15 mouse cellular contexts compared by ENCODE assay signal in the genomic region with DNA sequence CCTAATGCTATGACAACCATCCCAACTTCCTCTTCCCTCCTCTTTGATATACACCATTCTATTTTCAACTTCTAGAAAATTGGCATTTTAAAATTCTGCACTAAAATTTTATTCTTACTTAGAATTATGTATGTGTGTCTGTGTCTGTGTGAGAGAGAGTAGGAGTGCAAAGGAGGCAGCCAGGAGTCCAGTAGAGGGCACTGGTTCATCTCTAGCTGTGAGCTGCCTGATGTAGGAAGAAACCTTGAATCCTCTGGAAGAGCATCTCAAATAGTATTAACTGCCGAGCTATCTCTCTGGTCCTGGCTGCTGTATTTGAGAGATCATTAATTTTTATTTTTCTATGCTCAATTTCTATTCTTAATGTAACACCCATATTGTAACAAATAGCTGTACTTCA.
DNase-seq lines count a peak whose midpoint lies in the region; ATAC-seq and TF ChIP-seq lines count a peak whose summit lies in the region.
"Had no signal": no experiment of that assay in that cellular context is flagged by ENCODE, and none has a peak within 500 bp of the region (broad histone marks: within the 10 kb centered on the region; RNA-seq: fewer than 3 reads in every experiment).

No protein-coding gene starts in this region.

- no peaks in the 10 kb centered on the region for H3K4me1 ChIP-seq in forebrain, postnatal 0 days (ENCODE audit: insufficient read depth)
- no peaks in the 10 kb centered on the region for H3K4me1 ChIP-seq in forebrain, embryonic 12.5 days
- H3K4me1 ChIP-seq in ES-Bruce4 (ENCODE audit: control insufficient read depth, insufficient read depth, low read length): no peaks in the 10 kb centered on the region
- H3K4me1 ChIP-seq in cortical plate, adult 2 months (ENCODE audit: control insufficient read depth, insufficient read depth, low read length): no peaks in the 10 kb centered on the region
- H3K4me1 ChIP-seq: embryonic facial prominence, embryonic 15.5 days; heart, embryonic 12.5 days; hindbrain, embryonic 15.5 days; limb, embryonic 13.5 days; neural tube, embryonic 13.5 days had no signal

- intact Hi-C loops in left cerebral cortex, postnatal 4 days (cut with DNase I): loop anchor here (10.0 kb wide), 1 partner anchor 360 kb away; no protein-coding TSS in a partner anchor

- H3K9ac ChIP-seq in forebrain, postnatal 0 days: no peak overlapping the region
- H3K9ac ChIP-seq in forebrain, embryonic 12.5 days: no peak overlapping the region
- no peak overlapping the region for H3K9ac ChIP-seq in ES-Bruce4 (ENCODE audit: low read depth, poor library complexity, severe bottlenecking)
- H3K9ac ChIP-seq: embryonic facial prominence, embryonic 15.5 days; heart, embryonic 12.5 days; hindbrain, embryonic 15.5 days; limb, embryonic 13.5 days; neural tube, embryonic 13.5 days had no signal

- no peak overlapping the region for H3K4me3 ChIP-seq in forebrain, postnatal 0 days (ENCODE audit: low read depth, low read length)
- no peak overlapping the region for H3K4me3 ChIP-seq in forebrain, embryonic 12.5 days (replicated peaks)
- no peak overlapping the region for H3K4me3 ChIP-seq in ES-Bruce4 (ENCODE audit: low read depth, low read length)
- no peak overlapping the region for H3K4me3 ChIP-seq in cortical plate, adult 2 months (ENCODE audit: insufficient read depth, low read length)
- H3K4me3 ChIP-seq: embryonic facial prominence, embryonic 15.5 days; heart, embryonic 12.5 days; hindbrain, embryonic 15.5 days; limb, embryonic 13.5 days; neural tube, embryonic 13.5 days had no signal

- no peak for TF ChIP-seq POLR2A in ES-Bruce4 (IDR thresholded peaks at IDR 0.05; ENCODE audit: insufficient read depth, low read length)
- TF ChIP-seq POLR2A in cortical plate, adult 2 months (IDR thresholded peaks at IDR 0.05; ENCODE audit: extremely low read depth, insufficient read depth, low read length): no peak

- no peak overlapping the region for H3K4me2 ChIP-seq in forebrain, postnatal 0 days (ENCODE audit: low read depth)
- no peak overlapping the region for H3K4me2 ChIP-seq in forebrain, embryonic 12.5 days
- H3K4me2 ChIP-seq: embryonic facial prominence, embryonic 15.5 days; heart, embryonic 12.5 days; hindbrain, embryonic 15.5 days; limb, embryonic 13.5 days; neural tube, embryonic 13.5 days had no signal

- no peak overlapping the region for H3K27ac ChIP-seq in forebrain, postnatal 0 days (ENCODE audit: low read depth, low read length)
- H3K27ac ChIP-seq in forebrain, embryonic 12.5 days: no peak overlapping the region
- H3K27ac ChIP-seq in ES-Bruce4 (ENCODE audit: insufficient read depth, low read length): no peak overlapping the region
- H3K27ac ChIP-seq in cortical plate, adult 2 months (ENCODE audit: insufficient read depth, low read length): no peak overlapping the region
- H3K27ac ChIP-seq: embryonic facial prominence, embryonic 15.5 days; hindbrain, embryonic 15.5 days; limb, embryonic 13.5 days; neural tube, embryonic 13.5 days had no signal

- H3K9me3 ChIP-seq in forebrain, postnatal 0 days (ENCODE audit: low read length): no peaks in the 10 kb centered on the region
- H3K9me3 ChIP-seq in forebrain, embryonic 12.5 days: no peaks in the 10 kb centered on the region
- no peaks in the 10 kb centered on the region for H3K9me3 ChIP-seq in ES-Bruce4 (replicated peaks; ENCODE audit: control insufficient read depth, insufficient read depth, low read length, poor library complexity, severe bottlenecking)
- H3K9me3 ChIP-seq: embryonic facial prominence, embryonic 15.5 days; heart, embryonic 12.5 days; hindbrain, embryonic 15.5 days; limb, embryonic 13.5 days; neural tube, embryonic 13.5 days had no signal

- no peaks in the 10 kb centered on the region for H3K36me3 ChIP-seq in forebrain, postnatal 0 days (ENCODE audit: insufficient read depth)
- no peaks in the 10 kb centered on the region for H3K36me3 ChIP-seq in forebrain, embryonic 12.5 days (replicated peaks)
- no peaks in the 10 kb centered on the region for H3K36me3 ChIP-seq in ES-Bruce4 (ENCODE audit: control insufficient read depth, insufficient read depth, low read length, poor library complexity, severe bottlenecking)
- H3K36me3 ChIP-seq: embryonic facial prominence, embryonic 15.5 days; heart, embryonic 12.5 days; hindbrain, embryonic 15.5 days; limb, embryonic 13.5 days; neural tube, embryonic 13.5 days had no signal

- no peak for TF ChIP-seq EP300 in ES-Bruce4 (IDR thresholded peaks at IDR 0.05; ENCODE audit: insufficient read depth, low read depth, low read length)

- no peak for DNase-seq in forebrain, postnatal 0 days
- DNase-seq in left cerebral cortex, postnatal 4 days: peak; percentile 4
- no peak for DNase-seq in left cerebral cortex, adult 11 months (ENCODE audit: low spot score)
- DNase-seq in testis, postnatal 10 days (ENCODE audit: low spot score): no peak
- DNase-seq in heart, adult 11 months: no peak
- DNase-seq: right cerebral cortex, postnatal 25 days had no signal

- WGBS in forebrain, postnatal 0 days: 25% methylated on average over 1 of the region's 1 CpGs
- 52% methylated on average over 1 of the region's 1 CpGs for WGBS in forebrain, embryonic 12.5 days

- ATAC-seq in forebrain, postnatal 0 days: no peak
- no peak for ATAC-seq in forebrain, embryonic 12.5 days (ENCODE audit: low FRiP score)
- ATAC-seq: activated CD4-positive, CD25-positive, alpha-beta regulatory T cell, adult 4 months had no signal

- TF ChIP-seq CTCF in forebrain, postnatal 0 days (IDR thresholded peaks at IDR 0.05; ENCODE audit: low read depth): 0 out of 2 replicates have a peak, but pooled peaks have one; percentile 35
- TF ChIP-seq CTCF in ES-Bruce4 (IDR thresholded peaks at IDR 0.05; ENCODE audit: low read depth, low read length): peak; percentile 33
- TF ChIP-seq CTCF in cortical plate, adult 2 months (IDR thresholded peaks at IDR 0.05; ENCODE audit: extremely low read depth, insufficient read depth, low read length): peak; percentile 50

- H3K27me3 ChIP-seq in forebrain, postnatal 0 days (ENCODE audit: insufficient read depth, low read length): no peaks in the 10 kb centered on the region
- H3K27me3 ChIP-seq in forebrain, embryonic 12.5 days: no peaks in the 10 kb centered on the region
- H3K27me3 ChIP-seq in ES-Bruce4 (ENCODE audit: control insufficient read depth, insufficient read depth, low read length, poor library complexity, severe bottlenecking): no peaks in the 10 kb centered on the region
- H3K27me3 ChIP-seq: embryonic facial prominence, embryonic 15.5 days; heart, embryonic 12.5 days; hindbrain, embryonic 15.5 days; limb, embryonic 13.5 days; neural tube, embryonic 13.5 days had no signal
